ENCODE assay signal across 12 mouse cellular contexts in genomic region chr3:105018085-105018782, GRCm38 (mm10). TPM values are rescaled to one million over a fixed set of nuclear protein-coding genes. Genes with fewer than 3 reads are reported as not detected.
DNase-seq lines count a peak whose midpoint lies in the region; ATAC-seq and TF ChIP-seq lines count a peak whose summit lies in the region.
"Had no signal": no experiment of that assay in that cellular context is flagged by ENCODE, and none has a peak within 500 bp of the region (broad histone marks: within the 10 kb centered on the region; RNA-seq: fewer than 3 reads in every experiment).

No protein-coding gene starts in this region.

- H3K27me3 ChIP-seq in heart, embryonic 15.5 days: no peaks in the 10 kb centered on the region
- H3K27me3 ChIP-seq in kidney, postnatal 0 days (ENCODE audit: insufficient read depth, low read length): no peaks in the 10 kb centered on the region

- no peak overlapping the region for H3K4me2 ChIP-seq in heart, embryonic 15.5 days
- no peak overlapping the region for H3K4me2 ChIP-seq in kidney, postnatal 0 days (ENCODE audit: low read length)

- ATAC-seq in heart, embryonic 15.5 days (replicated peaks; ENCODE audit: insufficient number of reproducible peaks, insufficient read depth, low FRiP score, low read depth): no peak; the same call in 1 of the 2 replicates
- ATAC-seq in kidney, postnatal 0 days (replicated peaks; ENCODE audit: low FRiP score, low read depth): no peak
- ATAC-seq: hindbrain, embryonic 16.5 days had no signal

- DNase-seq in left cerebral cortex, adult 2 months (ENCODE audit: extremely low spot score in 1 of 2, low spot score in 2 of 2): no peak
- DNase-seq in left cerebral cortex, adult 11 months (ENCODE audit: low spot score): no peak
- peak; percentile 48 for DNase-seq in kidney, postnatal 0 days (ENCODE audit: low spot score)
- peak; percentile 38 to 57 for DNase-seq in lung, postnatal 4 days
- DNase-seq in thymus, adult 18-20 months: no peak
- no peak for DNase-seq in urinary bladder, postnatal 10 days (ENCODE audit: low spot score)

- no peak for TF ChIP-seq CTCF in left cerebral cortex, adult 2 months (IDR thresholded peaks at IDR 0.05)
- TF ChIP-seq CTCF in kidney, postnatal 0 days (IDR thresholded peaks at IDR 0.05; ENCODE audit: low read depth): no peak

- WGBS in heart, embryonic 15.5 days: 66% methylated on average over 10 of the region's 10 CpGs
- 73% methylated on average over 10 of the region's 10 CpGs for WGBS in kidney, postnatal 0 days

- no peaks in the 10 kb centered on the region for H3K36me3 ChIP-seq in heart, embryonic 15.5 days
- 0 out of 2 replicates have a peak, but pooled peaks cover 7% of the 10 kb centered on the region for H3K36me3 ChIP-seq in kidney, postnatal 0 days (ENCODE audit: insufficient read depth, low read length)

- H3K9me3 ChIP-seq in heart, embryonic 15.5 days (replicated peaks): no peaks in the 10 kb centered on the region
- H3K9me3 ChIP-seq in kidney, postnatal 0 days (replicated peaks; ENCODE audit: low read length): no peaks in the 10 kb centered on the region

- peaks cover 56% of the 10 kb centered on the region for H3K4me1 ChIP-seq in heart, embryonic 15.5 days (replicated peaks)
- no peaks in the 10 kb centered on the region for H3K4me1 ChIP-seq in kidney, postnatal 0 days (replicated peaks; ENCODE audit: insufficient read depth, low read length)

- intact Hi-C loops in left cerebral cortex, adult 2 months (cut with DNase I): no loop called here

- H3K9ac ChIP-seq in heart, embryonic 15.5 days: no peak overlapping the region
- H3K9ac ChIP-seq in kidney, postnatal 0 days (ENCODE audit: low read depth, low read length): no peak overlapping the region

- no peak overlapping the region for H3K4me3 ChIP-seq in left cerebral cortex, adult 2 months
- H3K4me3 ChIP-seq in heart, embryonic 15.5 days: no peak overlapping the region
- no peak overlapping the region for H3K4me3 ChIP-seq in kidney, postnatal 0 days (replicated peaks; ENCODE audit: low read depth, low read length)

- H3K27ac ChIP-seq in left cerebral cortex, adult 2 months: peak overlapping the region; percentile 71
- H3K27ac ChIP-seq in heart, embryonic 15.5 days: peak overlapping the region; percentile 64
- H3K27ac ChIP-seq in kidney, postnatal 0 days: peak overlapping the region; percentile 64

RNA-seq across cellular contexts. Expression of gene Cttnbp2nl, which starts 34.7 kb away (rescaled TPM):
- 10 to 100 TPM; 23.8 to 27.9 TPM for total RNA-seq in left cerebral cortex, adult 2 months (2021)
- 21.6 and 22.7 TPM in 2 replicates for polyA plus RNA-seq in heart, embryonic 15.5 days (2015; fragmentation: Nextera tagmentation; extraction: Ambion mirVana)
- polyA plus RNA-seq in kidney, postnatal 0 days (2015; fragmentation: Nextera tagmentation; extraction: Ambion mirVana): 26.4 and 26.5 TPM in 2 replicates
- total RNA-seq: megakaryocyte-erythroid progenitor cell, adult 5-6 weeks had no signal

RNA-seq across cellular contexts. Expression of gene 4930564D02Rik, which starts 48.4 kb away (rescaled TPM):
- total RNA-seq in left cerebral cortex, adult 2 months (2021): not detected
- not detected in 2 replicates for polyA plus RNA-seq in heart, embryonic 15.5 days (2015; fragmentation: Nextera tagmentation; extraction: Ambion mirVana)
- not detected in 2 replicates for polyA plus RNA-seq in kidney, postnatal 0 days (2015; fragmentation: Nextera tagmentation; extraction: Ambion mirVana)
- total RNA-seq: ES-E14; left cerebral cortex, postnatal 25 days; megakaryocyte-erythroid progenitor cell, adult 5-6 weeks had no signal
- polyA plus RNA-seq: hindbrain, embryonic 16.5 days; neural tube, embryonic 14.5 days had no signal

RNA-seq across cellular contexts. Expression of gene Wnt2b, which starts 56.5 kb away (rescaled TPM):
- 1 to 10 TPM; 2.0 to 2.3 TPM for total RNA-seq in left cerebral cortex, adult 2 months (2021)
- 1.3 and 2.0 TPM in 2 replicates for polyA plus RNA-seq in heart, embryonic 15.5 days (2015; fragmentation: Nextera tagmentation; extraction: Ambion mirVana)
- 0.43 and 0.59 TPM in 2 replicates for polyA plus RNA-seq in kidney, postnatal 0 days (2015; fragmentation: Nextera tagmentation; extraction: Ambion mirVana)
- total RNA-seq: megakaryocyte-erythroid progenitor cell, adult 5-6 weeks had no signal

Comparison
In these comparisons a context has a peak if more than half of its experiments do, and no peak if none do; other contexts are left out.
1. DNase-seq: peak in kidney, postnatal 0 days (single experiment) and lung, postnatal 4 days (2 of 2); none in left cerebral cortex, adult 2 months (0 of 2), left cerebral cortex, adult 11 months (single experiment), thymus, adult 18-20 months (0 of 2) and urinary bladder, postnatal 10 days (single experiment).
2. Peak in every context shown above with its lines, with median percentiles within 50 percentile points of each other: H3K27ac ChIP-seq.